Mouse (Mus musculus) limb, embryonic 14.5 days (tissue): Measurements from ENCODE around the gene Bglap2. TPM values are rescaled to one million over a fixed set of nuclear protein-coding genes. Genes with fewer than 3 reads are reported as not detected.
"Not testable (repeated sequence)": the region's sequence is repeated elsewhere in the genome, so short reads cannot be mapped to it uniquely, and the experiment has no call there.

ENCODE experiments used
- ATAC-seq: fragments of 200-750 bp; cut with Nextera tagmentation; 2 replicates; pipeline ENCODE4 v1.8.0; 2017; ENCODE audit warnings: low read depth, moderate number of reproducible peaks, moderate TSS enrichment; ENCODE audit not compliant: low FRiP score
- DNase-seq: peaks from one replicate; pipeline ENCODE4 v3.0.0-alpha.2; 2015; ENCODE audit warnings: low spot score
- H3K27ac ChIP-seq: fragments of 300-500 bp; sonication (generic); replicated peaks from 2 replicates; pipeline ENCODE4 v1.5.1; 2014; ENCODE audit warnings: low read depth, mild to moderate bottlenecking, low read length, moderate library complexity, mixed read lengths
- H3K27me3 ChIP-seq: fragments of 300-500 bp; sonication (generic); 2 replicates; pipeline ENCODE4 v1.6.1; 2014; ENCODE audit warnings: low read length, mixed read lengths; ENCODE audit not compliant: control insufficient read depth, insufficient read depth
- H3K36me3 ChIP-seq: fragments of 300-500 bp; sonication (generic); 2 replicates; pipeline ENCODE4 v1.6.1; 2014; ENCODE audit warnings: mild to moderate bottlenecking, low read length, moderate library complexity, mixed read lengths; ENCODE audit not compliant: control insufficient read depth, insufficient read depth
- H3K4me1 ChIP-seq: fragments of 300-500 bp; sonication (generic); 2 replicates; pipeline ENCODE4 v1.6.1; 2014; ENCODE audit warnings: antibody characterized with exemption, low read length, mixed read lengths; ENCODE audit not compliant: control insufficient read depth, insufficient read depth
- H3K4me2 ChIP-seq: fragments of 300-500 bp; sonication (generic); replicated peaks from 2 replicates; pipeline ENCODE4 v1.6.1; 2014; ENCODE audit warnings: low read depth, mild to moderate bottlenecking, low read length, moderate library complexity; ENCODE audit not compliant: severe bottlenecking
- H3K4me3 ChIP-seq: fragments of 300-500 bp; sonication (generic); replicated peaks from 2 replicates; pipeline ENCODE4 v1.5.1; 2014; ENCODE audit warnings: low read length
- H3K9ac ChIP-seq: fragments of 300-500 bp; sonication (generic); 2 replicates; pipeline ENCODE4 v1.6.1; 2014; ENCODE audit warnings: mild to moderate bottlenecking, low read depth, low read length, moderate library complexity; ENCODE audit not compliant: severe bottlenecking
- H3K9me3 ChIP-seq: fragments of 300-500 bp; sonication (generic); 2 replicates; pipeline ENCODE4 v1.6.1; 2016; ENCODE audit warnings: low read length; ENCODE audit not compliant: control insufficient read depth
- POLR2A ChIP-seq: fragments of 200-500 bp; IDR thresholded peaks from 2 replicates; pipeline ENCODE4 v1.8.0; 2012; ENCODE audit warnings: inconsistent platforms, mild to moderate bottlenecking, moderate library complexity, borderline replicate concordance; ENCODE audit not compliant: insufficient read depth, insufficient read length; ENCODE audit errors: extremely low read depth
- WGBS: fragments of 180-500 bp; shearing (Covaris S2); extraction: QIAGEN DNeasy Blood & Tissue Kit; methylation state at CpG from one replicate; pipeline ENCODE4 v1.1.7; 2014; 5-methylcytosine and 5-hydroxymethylcytosine counted together
- polyA plus RNA-seq, 2 experiments: library from polyadenylated mRNA; depleted of rRNA in 1 of 2; stranded (reverse) in 1 of 2; unstranded in 1 of 2; fragments of >200 nt; fragmentation: Nextera tagmentation in 1 of 2; extraction: Ambion mirVana in 1 of 2; gene quantifications; 2 replicates each; pipeline versions ENCODE4 v1.2.1 to v1.2.3; 2012 to 2014

Gene Bglap2
- polyA plus RNA-seq, 2 experiments, result 0.52 to 1.9 TPM

GRCm38 (mm10) chr3:88384364-88384763 lies 5.9 kb upstream of the Bglap2 start, which contains the start of gene Bglap:
Gene Bglap, minus strand, starts transcription at chr3:88384464.
- TF ChIP-seq POLR2A, result no peak

GRCm38 (mm10) chr3:88382383-88382782 lies 3.9 kb upstream of the Bglap2 start:
- not testable (repeated sequence) for H3K4me3 ChIP-seq, DNase-seq, H3K27ac ChIP-seq, H3K9ac ChIP-seq, H3K4me2 ChIP-seq, H3K36me3 ChIP-seq, ATAC-seq, H3K4me1 ChIP-seq, H3K27me3 ChIP-seq, H3K9me3 ChIP-seq
- WGBS, result 17% methylated on average over 1 of the region's 7 CpGs

More at GRCm38 (mm10) chr3:88384364-88384763, 5.9 kb upstream of the Bglap2 start, which contains the start of gene Bglap:
- Histone ChIP-seq H3K4me3 (no peak within 1 kb of the TSS), H3K4me2 (no peak within 1 kb of the TSS), H3K9me3 (no peaks in the 10 kb centered on the region), H3K4me1 (no peaks in the 10 kb centered on the region), H3K27ac (no peak within 1 kb of the TSS), H3K36me3 (no peaks in the 10 kb centered on the region), H3K9ac (no peak within 1 kb of the TSS), H3K27me3 (no peaks in the 10 kb centered on the region)
- DNase-seq, result no peak
- WGBS, result 60% methylated on average over 5 of the region's 5 CpGs
- no peak for ATAC-seq

- H3K27ac ChIP-seq, result not testable (repeated sequence)
- 11% methylated on average over 17 of the region's 22 CpGs for WGBS
These were observed 3.2 kb upstream of the Bglap2 start for GRCm38 (mm10) chr3:88381389-88382315.

GRCm38 (mm10) chr3:88376644-88377043 lies 1.9 kb downstream of the Bglap2 start:
- DNase-seq, H3K36me3 ChIP-seq, H3K9me3 ChIP-seq, H3K4me1 ChIP-seq, H3K27me3 ChIP-seq: not testable (repeated sequence)
- peak overlapping the region; percentile 34; the same call in 1 of the 2 replicates for H3K9ac ChIP-seq
- H3K4me3 ChIP-seq, result 0 out of 2 replicates have a peak overlapping the region, but pooled peaks have one; percentile 6
- H3K4me2 ChIP-seq, result peak overlapping the region; percentile 30
- WGBS, result 15% methylated on average over 6 of the region's 7 CpGs
- ATAC-seq, result peak; percentile 32; the same call in 1 of the 2 replicates
- H3K27ac ChIP-seq, result 0 out of 2 replicates have a peak overlapping the region, but pooled peaks have one; percentile 26

More at GRCm38 (mm10) chr3:88381389-88382315, 3.2 kb upstream of the Bglap2 start:
- peak overlapping the region; percentile 21 for H3K4me3 ChIP-seq
- H3K9me3 ChIP-seq, H3K36me3 ChIP-seq, H3K4me1 ChIP-seq, H3K27me3 ChIP-seq: not testable (repeated sequence)
- peak overlapping the region; percentile 38; the same call in 1 of the 2 replicates for H3K9ac ChIP-seq
- DNase-seq (peak; percentile 26), ATAC-seq (peak; percentile 81)
- H3K4me2 ChIP-seq, result peak overlapping the region; percentile 47

- peak; percentile 76; the same call in 1 of the 2 replicates for TF ChIP-seq POLR2A
- not testable (repeated sequence) for H3K9me3 ChIP-seq, H3K27me3 ChIP-seq, H3K4me1 ChIP-seq, H3K36me3 ChIP-seq
- 13% methylated on average over 16 of the region's 19 CpGs for WGBS
- H3K27ac ChIP-seq, result 0 out of 2 replicates have a peak overlapping the region, but pooled peaks have one; percentile 26
- peak overlapping the region; percentile 30 for H3K4me2 ChIP-seq
- peak overlapping the region; percentile 6 for H3K4me3 ChIP-seq
- DNase-seq, result peak; percentile 64
- peak; percentile 92 for ATAC-seq
- H3K9ac ChIP-seq, result peak overlapping the region; percentile 34; the same call in 1 of the 2 replicates
These were observed 2.5 kb downstream of the Bglap2 start for GRCm38 (mm10) chr3:88375750-88376626.

- not testable (repeated sequence) for H3K4me2 ChIP-seq, H3K4me3 ChIP-seq, H3K9me3 ChIP-seq, H3K27me3 ChIP-seq, DNase-seq, H3K9ac ChIP-seq, H3K4me1 ChIP-seq, H3K27ac ChIP-seq, ATAC-seq, H3K36me3 ChIP-seq
- 91% methylated on average over 9 of the region's 9 CpGs for WGBS
These were observed 5.9 kb downstream of the Bglap2 start, which contains the start of gene Bglap3 for GRCm38 (mm10) chr3:88372643-88373042. Gene Bglap3, minus strand, starts transcription at chr3:88372743.

- H3K27me3 ChIP-seq, result peaks cover 16% of the 10 kb centered on the region
- not testable (repeated sequence) for H3K4me1 ChIP-seq, H3K4me2 ChIP-seq, H3K9ac ChIP-seq, ATAC-seq, H3K27ac ChIP-seq, H3K9me3 ChIP-seq, H3K4me3 ChIP-seq, DNase-seq, H3K36me3 ChIP-seq
- 79% methylated on average over 6 of the region's 7 CpGs for whole genome bisulfite sequencing
These were observed 10.0 kb downstream of the Bglap2 start for GRCm38 (mm10) chr3:88368511-88368910.
